Mouse (Mus musculus) limb, embryonic 14.5 days (tissue): ENCODE data around the gene Rnf19b. TPM values are rescaled to one million over a fixed set of nuclear protein-coding genes. Genes with fewer than 3 reads are reported as not detected.

Source experiments
- ATAC-seq: fragments of 200-750 bp; cut with Nextera tagmentation; 2 replicates; pipeline ENCODE4 v1.8.0; 2017; ENCODE audit warnings: low read depth, moderate number of reproducible peaks, moderate TSS enrichment; ENCODE audit not compliant: low FRiP score
- DNase-seq: peaks from one replicate; pipeline ENCODE4 v3.0.0-alpha.2; 2015; ENCODE audit warnings: low spot score
- H3K27ac ChIP-seq: fragments of 300-500 bp; sonication (generic); replicated peaks from 2 replicates; pipeline ENCODE4 v1.5.1; 2014; ENCODE audit warnings: low read depth, mild to moderate bottlenecking, low read length, moderate library complexity, mixed read lengths
- H3K27me3 ChIP-seq: fragments of 300-500 bp; sonication (generic); 2 replicates; pipeline ENCODE4 v1.6.1; 2014; ENCODE audit warnings: low read length, mixed read lengths; ENCODE audit not compliant: control insufficient read depth, insufficient read depth
- H3K36me3 ChIP-seq: fragments of 300-500 bp; sonication (generic); 2 replicates; pipeline ENCODE4 v1.6.1; 2014; ENCODE audit warnings: mild to moderate bottlenecking, low read length, moderate library complexity, mixed read lengths; ENCODE audit not compliant: control insufficient read depth, insufficient read depth
- H3K4me1 ChIP-seq: fragments of 300-500 bp; sonication (generic); 2 replicates; pipeline ENCODE4 v1.6.1; 2014; ENCODE audit warnings: antibody characterized with exemption, low read length, mixed read lengths; ENCODE audit not compliant: control insufficient read depth, insufficient read depth
- H3K4me2 ChIP-seq: fragments of 300-500 bp; sonication (generic); replicated peaks from 2 replicates; pipeline ENCODE4 v1.6.1; 2014; ENCODE audit warnings: low read depth, mild to moderate bottlenecking, low read length, moderate library complexity; ENCODE audit not compliant: severe bottlenecking
- H3K4me3 ChIP-seq: fragments of 300-500 bp; sonication (generic); replicated peaks from 2 replicates; pipeline ENCODE4 v1.5.1; 2014; ENCODE audit warnings: low read length
- H3K9ac ChIP-seq: fragments of 300-500 bp; sonication (generic); 2 replicates; pipeline ENCODE4 v1.6.1; 2014; ENCODE audit warnings: mild to moderate bottlenecking, low read depth, low read length, moderate library complexity; ENCODE audit not compliant: severe bottlenecking
- H3K9me3 ChIP-seq: fragments of 300-500 bp; sonication (generic); 2 replicates; pipeline ENCODE4 v1.6.1; 2016; ENCODE audit warnings: low read length; ENCODE audit not compliant: control insufficient read depth
- POLR2A ChIP-seq: fragments of 200-500 bp; IDR thresholded peaks from 2 replicates; pipeline ENCODE4 v1.8.0; 2012; ENCODE audit warnings: inconsistent platforms, mild to moderate bottlenecking, moderate library complexity, borderline replicate concordance; ENCODE audit not compliant: insufficient read depth, insufficient read length; ENCODE audit errors: extremely low read depth
- WGBS: fragments of 180-500 bp; shearing (Covaris S2); extraction: QIAGEN DNeasy Blood & Tissue Kit; methylation state at CpG from one replicate; pipeline ENCODE4 v1.1.7; 2014; 5-methylcytosine and 5-hydroxymethylcytosine counted together
- polyA plus RNA-seq, 2 experiments: library from polyadenylated mRNA; depleted of rRNA in 1 of 2; stranded (reverse) in 1 of 2; unstranded in 1 of 2; fragments of >200 nt; fragmentation: Nextera tagmentation in 1 of 2; extraction: Ambion mirVana in 1 of 2; gene quantifications; 2 replicates each; pipeline versions ENCODE4 v1.2.1 to v1.2.3; 2012 to 2014

The Rnf19b gene
- polyA plus RNA-seq, 2 experiments, result 9.9 to 28.1 TPM

DNA sequence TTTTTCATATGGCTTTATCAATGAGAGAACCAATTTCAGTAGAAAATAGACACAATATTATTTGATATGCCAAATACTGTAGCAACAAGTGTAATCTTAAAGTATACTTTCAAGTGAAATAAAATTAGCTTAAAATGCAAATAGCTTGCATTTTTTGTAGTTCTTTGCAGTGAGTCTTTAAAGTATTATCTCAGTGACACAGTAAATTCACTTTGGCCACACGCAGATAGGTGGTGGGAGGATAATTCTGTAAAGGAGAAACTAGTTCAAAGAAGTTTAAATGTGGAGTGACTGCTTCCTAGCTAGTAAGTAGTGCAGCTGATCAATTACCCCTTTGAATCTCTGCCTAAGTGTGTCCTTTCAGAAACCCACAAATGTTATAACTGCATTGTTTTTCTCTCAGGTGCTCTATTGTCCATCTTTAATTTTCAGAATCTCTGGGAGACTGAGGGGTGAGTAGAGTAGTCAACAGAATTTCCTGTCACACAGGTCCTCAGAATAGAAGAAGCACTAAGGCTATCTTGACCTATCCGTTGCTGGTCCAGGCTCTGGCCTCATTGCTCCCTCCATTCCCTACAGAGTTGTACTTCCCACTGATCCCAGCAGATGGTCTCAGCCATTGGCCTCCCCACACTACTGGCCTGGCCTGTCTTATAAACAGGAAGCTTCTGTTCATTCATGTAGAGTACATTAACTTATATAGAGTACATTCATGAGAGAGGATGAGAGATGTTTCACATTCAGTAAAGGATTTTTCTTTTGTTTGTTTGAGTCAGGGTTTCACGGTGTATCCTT, 4.4 kb downstream of the Rnf19b start:
- TF ChIP-seq POLR2A, result no peak
- no peak for ATAC-seq
- Histone ChIP-seq H3K4me1 (peaks cover 9% of the 10 kb centered on the region), H3K4me2 (no peak overlapping the region), H3K36me3 (no peaks in the 10 kb centered on the region), H3K9me3 (no peaks in the 10 kb centered on the region), H3K4me3 (no peak overlapping the region), H3K27ac (no peak overlapping the region), H3K27me3 (no peaks in the 10 kb centered on the region), H3K9ac (no peak overlapping the region)
- WGBS, result 85% methylated on average over 3 of the region's 3 CpGs
- DNase-seq, result no peak

DNA sequence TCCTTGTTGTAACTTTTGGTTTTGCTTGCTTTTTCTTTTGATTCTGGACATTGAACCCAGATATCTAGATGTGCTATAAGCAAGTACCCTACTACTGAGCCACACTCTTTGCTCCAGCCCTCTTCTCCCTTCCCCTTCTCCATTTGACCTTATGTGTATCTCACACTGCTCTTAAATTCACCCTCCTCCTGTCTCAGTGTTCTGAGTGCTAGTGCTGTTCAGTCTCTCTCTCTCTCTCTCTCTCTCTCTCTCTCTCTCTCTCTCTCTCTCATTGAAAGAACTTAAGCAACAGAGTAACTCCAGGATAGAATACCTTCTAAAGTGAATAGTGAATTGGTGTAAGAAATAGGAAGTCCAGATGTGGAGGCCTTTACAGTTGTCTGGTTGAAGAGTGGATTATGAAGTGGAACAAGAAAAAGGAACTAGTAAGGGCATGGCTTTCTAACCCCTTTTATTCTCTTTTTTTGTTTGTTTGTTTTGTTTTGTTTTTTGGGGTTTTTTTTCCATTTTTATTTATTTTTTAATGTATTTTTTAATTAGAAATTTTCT, 7.7 kb downstream of the Rnf19b start:
- H3K36me3 ChIP-seq, result no peaks in the 10 kb centered on the region
- no peak for TF ChIP-seq POLR2A
- no peak for ATAC-seq

DNA sequence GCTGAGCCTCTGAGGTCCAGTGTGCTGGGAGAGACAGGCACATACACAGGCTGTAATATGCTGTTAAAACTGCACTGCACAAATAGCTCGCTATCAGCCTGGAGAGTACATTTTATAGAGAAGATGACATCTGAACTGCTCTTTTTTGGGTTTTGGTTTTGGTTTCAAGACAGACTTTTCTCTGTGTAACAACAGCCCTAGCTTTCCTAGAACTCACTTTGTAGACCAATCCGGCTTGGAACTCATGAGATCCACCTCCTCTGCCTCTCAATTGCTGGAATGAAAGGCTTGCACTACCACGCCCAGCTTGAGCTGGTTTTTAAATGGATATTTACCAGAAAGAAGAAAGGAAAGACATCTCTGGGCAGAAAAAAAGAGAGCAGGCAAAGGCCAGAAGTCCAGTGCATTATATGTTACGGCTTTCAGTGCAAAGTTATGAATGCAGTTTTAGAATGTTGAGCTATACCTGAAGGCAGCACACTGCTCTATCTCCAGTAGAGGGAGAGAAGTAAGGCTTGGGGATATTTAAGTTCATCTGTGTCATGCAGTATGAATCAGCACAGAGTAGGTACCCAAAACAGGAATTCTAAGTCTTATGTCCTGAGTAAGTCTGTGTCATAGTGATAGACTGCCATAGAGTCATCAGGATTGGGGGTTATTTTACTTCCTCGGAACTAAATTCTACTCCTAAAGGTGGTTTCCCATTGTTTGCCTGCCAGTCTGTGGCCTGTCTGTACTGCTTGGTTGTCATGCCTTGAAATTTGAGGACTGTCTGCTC, 9.8 kb downstream of the Rnf19b start:
- no peaks in the 10 kb centered on the region for H3K27me3 ChIP-seq
- WGBS, result 78% methylated on average over 5 of the region's 5 CpGs
- no peaks in the 10 kb centered on the region for H3K9me3 ChIP-seq
- H3K27ac ChIP-seq, result no peak overlapping the region
- TF ChIP-seq POLR2A, result no peak
- H3K9ac ChIP-seq, result no peak overlapping the region
- DNase-seq, result no peak
- H3K36me3 ChIP-seq, result no peaks in the 10 kb centered on the region
- no peak overlapping the region for H3K4me3 ChIP-seq
- no peak for ATAC-seq
- no peaks in the 10 kb centered on the region for H3K4me1 ChIP-seq
- H3K4me2 ChIP-seq, result no peak overlapping the region

More for the DNA sequence above, 7.7 kb downstream of the Rnf19b start:
- Histone ChIP-seq H3K27me3 (no peaks in the 10 kb centered on the region), H3K4me3 (no peak overlapping the region), H3K4me2 (no peak overlapping the region), H3K27ac (no peak overlapping the region), H3K9me3 (no peaks in the 10 kb centered on the region), H3K9ac (no peak overlapping the region), H3K4me1 (no peaks in the 10 kb centered on the region)
- DNase-seq, result no peak

DNA sequence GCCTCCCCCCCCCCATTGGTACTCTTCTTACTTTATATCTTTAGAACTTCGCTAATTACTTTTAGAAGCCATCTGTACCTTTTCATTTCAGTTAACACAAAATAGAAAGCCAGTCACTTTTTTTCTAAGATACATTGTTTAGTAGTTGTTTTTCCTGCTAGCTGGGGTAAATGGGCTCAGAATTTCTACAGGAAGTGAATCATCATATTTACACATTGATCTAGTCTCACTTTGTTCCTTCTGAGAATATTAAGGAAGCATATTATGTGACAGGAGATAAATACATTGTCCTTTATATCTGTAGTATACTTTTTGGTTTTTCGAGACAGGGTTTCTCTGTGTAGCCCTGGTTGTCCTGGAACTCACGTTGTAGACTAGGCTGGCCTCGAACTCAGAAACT, 10.8 kb downstream of the Rnf19b start:
- peaks cover 9% of the 10 kb centered on the region for H3K36me3 ChIP-seq
- no peaks in the 10 kb centered on the region for H3K9me3 ChIP-seq
- no peak for DNase-seq
- no peak overlapping the region for H3K9ac ChIP-seq
- no peak overlapping the region for H3K4me3 ChIP-seq
- no peaks in the 10 kb centered on the region for H3K27me3 ChIP-seq
- WGBS, result 92% methylated on average over 4 of the region's 4 CpGs
- no peaks in the 10 kb centered on the region for H3K4me1 ChIP-seq
- no peak overlapping the region for H3K4me2 ChIP-seq
- H3K27ac ChIP-seq, result no peak overlapping the region
- no peak for ATAC-seq
- no peak for TF ChIP-seq POLR2A

DNA sequence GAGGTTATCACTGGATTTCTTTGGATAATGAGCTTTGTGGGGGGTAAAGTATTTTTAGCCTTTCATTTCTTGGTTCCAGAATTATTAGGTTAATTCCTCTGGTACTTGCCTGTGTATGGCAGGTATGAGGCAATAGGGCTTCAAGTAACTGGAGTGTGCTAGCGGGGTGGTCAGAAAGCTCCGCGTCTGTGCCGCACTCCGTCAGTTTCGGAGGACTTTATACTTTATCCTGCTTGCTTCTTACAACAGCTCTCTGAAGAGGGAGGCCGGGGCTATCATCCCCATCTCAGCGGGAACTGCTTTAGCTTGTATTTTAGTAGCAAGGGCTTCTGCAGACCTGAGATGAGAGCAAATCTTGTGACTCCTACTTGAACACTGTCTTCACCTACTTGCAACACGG, 21.1 kb downstream of the Rnf19b start:
- H3K27me3 ChIP-seq, result no peaks in the 10 kb centered on the region
- no peak for ATAC-seq
- H3K27ac ChIP-seq, result no peak overlapping the region
- H3K4me3 ChIP-seq, result no peak overlapping the region
- H3K36me3 ChIP-seq, result peaks cover 75% of the 10 kb centered on the region
- H3K9ac ChIP-seq, result no peak overlapping the region
- H3K4me2 ChIP-seq, result no peak overlapping the region
- no peak for DNase-seq
- H3K9me3 ChIP-seq, result 0 out of 2 replicates have a peak, but pooled peaks cover 6% of the 10 kb centered on the region
- WGBS, result 97% methylated on average over 9 of the region's 9 CpGs
- no peaks in the 10 kb centered on the region for H3K4me1 ChIP-seq
- no peak for TF ChIP-seq POLR2A
